In genomic region chr11:106669873-106670173, GRCm38 (mm10) we compare ENCODE assay signal across 7 mouse cellular contexts. TPM values are rescaled to one million over a fixed set of nuclear protein-coding genes. Genes with fewer than 3 reads are reported as not detected.
DNase-seq lines count a peak whose midpoint lies in the region; ATAC-seq and TF ChIP-seq lines count a peak whose summit lies in the region.

No protein-coding gene starts in this region.

- H3K27ac ChIP-seq in forebrain, postnatal 0 days (ENCODE audit: low read depth, low read length): no peak overlapping the region

- no peak for TF ChIP-seq CTCF in forebrain, postnatal 0 days (IDR thresholded peaks at IDR 0.05; ENCODE audit: low read depth)

- no peaks in the 10 kb centered on the region for H3K27me3 ChIP-seq in forebrain, postnatal 0 days (ENCODE audit: insufficient read depth, low read length)

- ATAC-seq in forebrain, postnatal 0 days: 0 out of 2 replicates have a peak, but pooled peaks have one; percentile 25

- H3K36me3 ChIP-seq in forebrain, postnatal 0 days (ENCODE audit: insufficient read depth): no peaks in the 10 kb centered on the region

- H3K4me1 ChIP-seq in forebrain, postnatal 0 days (ENCODE audit: insufficient read depth): peaks cover 11% of the 10 kb centered on the region

- intact Hi-C loops in left cerebral cortex, postnatal 4 days (cut with DNase I): no loop called here

- H3K9me3 ChIP-seq in forebrain, postnatal 0 days (ENCODE audit: low read length): no peaks in the 10 kb centered on the region

- WGBS in forebrain, postnatal 0 days: 23% methylated on average over 8 of the region's 9 CpGs

- no peak overlapping the region for H3K4me2 ChIP-seq in forebrain, postnatal 0 days (ENCODE audit: low read depth)

- no peak overlapping the region for H3K4me3 ChIP-seq in forebrain, postnatal 0 days (ENCODE audit: low read depth, low read length)

- DNase-seq in right cerebral cortex, postnatal 10 days (ENCODE audit: low spot score in 2 of 2): peak; percentile 38 to 56
- DNase-seq in right cerebral cortex, postnatal 25 days: no peak
- no peak for DNase-seq in forebrain, postnatal 0 days
- DNase-seq in lung, postnatal 25 days (ENCODE audit: low spot score): peak; percentile 69
- DNase-seq in layer of hippocampus, adult 18-20 months (ENCODE audit: low spot score in 2 of 2): no peak
- DNase-seq in kidney, postnatal 14 days: no peak
- no peak for DNase-seq in left cerebral cortex, postnatal 4 days

- H3K9ac ChIP-seq in forebrain, postnatal 0 days: no peak overlapping the region

RNA-seq across cellular contexts. Expression of gene Tex2, which starts 56.6 kb away (rescaled TPM):
- total RNA-seq in forebrain, postnatal 0 days (2014; rRNA removed): 44.7 and 49.3 TPM in 2 replicates
- 17.5 and 23.0 TPM in 2 replicates for polyA plus RNA-seq in forebrain, postnatal 0 days (2015; fragmentation: Nextera tagmentation; extraction: Ambion mirVana)
- 100 to 1,000 TPM; 146 to 158 TPM for total RNA-seq in layer of hippocampus, adult 18-20 months (2021)
- total RNA-seq in left cerebral cortex, postnatal 4 days (2021): 10 to 100 TPM; 70.3 to 76.1 TPM

Comparison
In these comparisons a context has a peak if more than half of its experiments do, and no peak if none do; other contexts are left out.
1. DNase-seq: peak in right cerebral cortex, postnatal 10 days (2 of 2) and lung, postnatal 25 days (single experiment); none in right cerebral cortex, postnatal 25 days (single experiment), forebrain, postnatal 0 days (single experiment), layer of hippocampus, adult 18-20 months (0 of 2), kidney, postnatal 14 days (single experiment) and left cerebral cortex, postnatal 4 days (single experiment).